Mouse (Mus musculus): ENCODE measurements at regions not wholly inside any gene's neighbourhood (a gene's known extent, or its start where the extent isn't known, plus 50 kb on each side); places are given as distances from the start of the nearest gene placed in this dataset.

- DNase-seq (ENCODE audit: low spot score in 2 of 2): no peak
These were observed 926.3 kb downstream of the 4930447A16Rik start for GRCm38 (mm10) chr15:38351701-38352100.

GRCm38 (mm10) chr15:38353371-38353770 is 928.0 kb downstream of the 4930447A16Rik start:
- no peak for DNase-seq (ENCODE audit: low spot score in 2 of 2)

- DNase-seq (ENCODE audit: low spot score in 2 of 2): no peak
These were observed 933.7 kb downstream of the 4930447A16Rik start for GRCm38 (mm10) chr15:38359053-38359452.

GRCm38 (mm10) chr15:38363522-38363921 is 938.2 kb downstream of the 4930447A16Rik start:
- no peak for DNase-seq (ENCODE audit: low spot score in 2 of 2)

- DNase-seq (ENCODE audit: low spot score in 2 of 2): no peak
These were observed 938.7 kb downstream of the 4930447A16Rik start for GRCm38 (mm10) chr15:38364014-38364413.

- DNase-seq (ENCODE audit: low spot score in 2 of 2): no peak
These were observed 942.3 kb downstream of the 4930447A16Rik start for GRCm38 (mm10) chr15:38367643-38368042.

GRCm38 (mm10) chr15:38368291-38368690 is 942.9 kb downstream of the 4930447A16Rik start:
- no peak for DNase-seq (ENCODE audit: low spot score in 2 of 2)

GRCm38 (mm10) chr15:38371404-38372090 is 946.2 kb downstream of the 4930447A16Rik start:
- DNase-seq (ENCODE audit: low spot score in 2 of 2): no peak

GRCm38 (mm10) chr15:38373797-38374196 is 948.4 kb downstream of the 4930447A16Rik start:
- peak; percentile 54 to 66 for DNase-seq (ENCODE audit: low spot score in 2 of 2)

- DNase-seq (ENCODE audit: low spot score in 2 of 2): peak; percentile 28 to 37
These were observed 949.4 kb downstream of the 4930447A16Rik start for GRCm38 (mm10) chr15:38374786-38375185.

GRCm38 (mm10) chr15:38378106-38378505 is 952.8 kb downstream of the 4930447A16Rik start:
- DNase-seq (ENCODE audit: low spot score in 2 of 2): no peak

GRCm38 (mm10) chr15:38387617-38388016 is 962.3 kb downstream of the 4930447A16Rik start:
- DNase-seq (ENCODE audit: low spot score in 2 of 2): no peak

- no peak for DNase-seq (ENCODE audit: low spot score in 2 of 2)
These were observed 963.1 kb downstream of the 4930447A16Rik start for GRCm38 (mm10) chr15:38388436-38388835.

GRCm38 (mm10) chr15:38390450-38390849 is 965.1 kb downstream of the 4930447A16Rik start:
- no peak for DNase-seq (ENCODE audit: low spot score in 2 of 2)

- DNase-seq (ENCODE audit: low spot score in 2 of 2): no peak
These were observed 966.1 kb downstream of the 4930447A16Rik start for GRCm38 (mm10) chr15:38391420-38391819.

- DNase-seq (ENCODE audit: low spot score in 2 of 2): no peak
These were observed 966.5 kb downstream of the 4930447A16Rik start for GRCm38 (mm10) chr15:38391860-38392259.

GRCm38 (mm10) chr15:38392441-38393149 is 967.2 kb downstream of the 4930447A16Rik start:
- DNase-seq (ENCODE audit: low spot score in 2 of 2): no peak

- no peak for DNase-seq (ENCODE audit: low spot score in 2 of 2)
These were observed 973.5 kb downstream of the 4930447A16Rik start for GRCm38 (mm10) chr15:38398852-38399251.

GRCm38 (mm10) chr15:38402762-38403161 is 977.4 kb downstream of the 4930447A16Rik start:
- no peak for DNase-seq (ENCODE audit: low spot score in 2 of 2)

- DNase-seq (ENCODE audit: low spot score in 2 of 2): no peak
These were observed 978.5 kb downstream of the 4930447A16Rik start for GRCm38 (mm10) chr15:38403760-38404375.

- DNase-seq (ENCODE audit: low spot score in 2 of 2): no peak
These were observed 981.0 kb downstream of the 4930447A16Rik start for GRCm38 (mm10) chr15:38406114-38406960.

GRCm38 (mm10) chr15:38407476-38407875 is 982.1 kb downstream of the 4930447A16Rik start:
- DNase-seq (ENCODE audit: low spot score in 2 of 2): no peak
